Mouse (Mus musculus) thymus, adult 2 months (tissue): ENCODE data around the gene Chrna9.

Experiments
- CTCF ChIP-seq: fragments of 200-500 bp; IDR thresholded peaks from 2 replicates; pipeline ENCODE4 v1.5.1; 2012; ENCODE audit warnings: mild to moderate bottlenecking, control low read depth, low read length, moderate library complexity, borderline replicate concordance; ENCODE audit not compliant: control insufficient read depth, poor library complexity, insufficient read depth; ENCODE audit errors: extremely low read depth
- POLR2A ChIP-seq: fragments of 200-500 bp; IDR thresholded peaks from 2 replicates; pipeline ENCODE4 v1.6.1; 2012; ENCODE audit warnings: mild to moderate bottlenecking, low read length, control low read depth, moderate library complexity; ENCODE audit not compliant: control insufficient read depth, poor library complexity, insufficient read depth; ENCODE audit errors: extremely low read depth

DNA sequence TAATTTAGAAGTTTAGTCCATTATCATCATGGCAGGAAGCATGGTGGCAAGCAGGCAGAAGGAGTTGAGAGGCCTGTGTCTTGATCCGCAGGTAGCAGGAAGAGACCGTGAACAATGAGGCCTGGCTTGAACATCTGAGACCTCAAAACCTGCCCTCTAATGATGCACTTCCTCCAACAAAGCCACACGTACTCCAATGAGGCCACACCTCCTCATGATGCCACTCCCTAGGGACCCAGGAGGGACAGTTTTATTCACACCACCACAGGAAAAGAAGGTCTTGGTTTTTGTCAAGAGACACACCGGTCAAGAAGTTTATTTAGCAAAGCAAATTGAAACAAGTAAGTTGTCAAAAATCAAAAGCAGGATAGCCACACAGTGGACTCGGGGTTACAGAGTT lies 17.8 kb upstream of the Chrna9 start:
- TF ChIP-seq POLR2A = no peak
- TF ChIP-seq CTCF = no peak
